Mouse (Mus musculus) heart, embryonic 13.5 days (tissue): ENCODE results near the gene Gmcl1. TPM values are rescaled to one million over a fixed set of nuclear protein-coding genes. Genes with fewer than 3 reads are reported as not detected.

Source experiments
- ATAC-seq: fragments of 200-750 bp; cut with Nextera tagmentation; 2 replicates; pipeline ENCODE4 v1.8.0; 2017; ENCODE audit warnings: moderate TSS enrichment; ENCODE audit not compliant: insufficient number of reproducible peaks, low FRiP score, low TSS enrichment; ENCODE audit errors: extremely low read depth
- H3K27ac ChIP-seq: fragments of 300-500 bp; sonication (generic); replicated peaks from 2 replicates; pipeline ENCODE4 v1.5.1; 2015; ENCODE audit warnings: moderate library complexity, mild to moderate bottlenecking, inconsistent platforms
- H3K27me3 ChIP-seq: fragments of 300-500 bp; sonication (generic); replicated peaks from 2 replicates; pipeline ENCODE4 v1.6.1; 2015; ENCODE audit warnings: mild to moderate bottlenecking, inconsistent platforms
- H3K36me3 ChIP-seq: fragments of 300-500 bp; sonication (generic); 2 replicates; pipeline ENCODE4 v1.6.1; 2015; ENCODE audit warnings: mild to moderate bottlenecking, inconsistent platforms
- H3K4me1 ChIP-seq: fragments of 300-500 bp; sonication (generic); 2 replicates; pipeline ENCODE4 v1.6.1; 2015; ENCODE audit warnings: inconsistent platforms
- H3K4me2 ChIP-seq: fragments of 300-500 bp; sonication (generic); 2 replicates; pipeline ENCODE4 v1.6.1; 2015; ENCODE audit warnings: inconsistent platforms, mild to moderate bottlenecking, moderate library complexity
- H3K4me3 ChIP-seq: fragments of 300-500 bp; sonication (generic); 2 replicates; pipeline ENCODE4 v1.5.1; 2015; ENCODE audit warnings: moderate library complexity, mild to moderate bottlenecking, inconsistent platforms
- H3K9ac ChIP-seq: fragments of 300-500 bp; sonication (generic); 2 replicates; pipeline ENCODE4 v1.6.1; 2015; ENCODE audit warnings: inconsistent platforms, mild to moderate bottlenecking, moderate library complexity
- H3K9me3 ChIP-seq: fragments of 300-500 bp; sonication (generic); 2 replicates; pipeline ENCODE4 v1.6.1; 2016; ENCODE audit warnings: inconsistent platforms
- WGBS: fragments of 180-500 bp; shearing (Covaris S2); methylation state at CpG from one replicate; pipeline ENCODE4 v1.1.7; 2015; ENCODE audit warnings: mixed read lengths; 5-methylcytosine and 5-hydroxymethylcytosine counted together
- polyA plus RNA-seq: library from polyadenylated mRNA; unstranded; fragments of >200 nt; fragmentation: Nextera tagmentation; extraction: Ambion mirVana; gene quantifications from 2 replicates; pipeline ENCODE4 v1.2.1, GENCODE M21; 2015

Gene Gmcl1
- polyA plus RNA-seq, 1 experiment from 2014 or later: 14.7 TPM

DNA sequence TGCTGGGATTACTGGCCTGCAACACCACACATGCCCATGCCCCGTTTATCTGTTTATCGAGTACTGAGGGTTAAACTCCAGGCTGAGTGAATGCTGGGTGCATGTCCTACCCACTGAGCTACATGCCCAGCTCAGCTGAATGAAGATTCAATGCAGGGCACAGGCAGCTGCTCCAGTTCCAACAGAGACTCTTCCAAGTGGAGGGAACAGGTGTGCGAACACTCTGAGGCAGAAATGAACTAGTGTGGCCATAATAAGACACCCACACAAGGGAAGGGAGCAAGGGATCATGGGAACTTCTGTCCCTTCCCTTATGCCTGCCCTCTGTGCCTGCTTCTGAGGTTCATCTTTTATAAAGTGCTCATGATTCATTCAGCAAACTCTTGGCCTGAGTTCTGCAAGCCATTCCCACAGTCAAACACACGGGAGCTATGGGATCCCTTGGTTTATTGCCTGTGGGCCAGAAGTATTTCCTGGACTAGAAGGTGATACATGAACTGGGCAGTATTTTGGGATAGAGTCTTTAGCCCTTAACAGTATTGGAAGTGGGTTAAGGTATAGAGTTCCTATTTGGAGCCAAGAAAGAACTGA, 35.1 kb upstream of the Gmcl1 start:
- H3K4me3 ChIP-seq: no peak overlapping the region
- 79% methylated on average over 4 of the region's 4 CpGs for WGBS
- no peak overlapping the region for H3K4me2 ChIP-seq
- ATAC-seq: no peak
- H3K27me3 ChIP-seq: no peaks in the 10 kb centered on the region
- H3K9ac ChIP-seq: no peak overlapping the region
- no peak overlapping the region for H3K27ac ChIP-seq
- H3K36me3 ChIP-seq: no peaks in the 10 kb centered on the region
- H3K4me1 ChIP-seq: no peaks in the 10 kb centered on the region
- H3K9me3 ChIP-seq: no peaks in the 10 kb centered on the region

DNA sequence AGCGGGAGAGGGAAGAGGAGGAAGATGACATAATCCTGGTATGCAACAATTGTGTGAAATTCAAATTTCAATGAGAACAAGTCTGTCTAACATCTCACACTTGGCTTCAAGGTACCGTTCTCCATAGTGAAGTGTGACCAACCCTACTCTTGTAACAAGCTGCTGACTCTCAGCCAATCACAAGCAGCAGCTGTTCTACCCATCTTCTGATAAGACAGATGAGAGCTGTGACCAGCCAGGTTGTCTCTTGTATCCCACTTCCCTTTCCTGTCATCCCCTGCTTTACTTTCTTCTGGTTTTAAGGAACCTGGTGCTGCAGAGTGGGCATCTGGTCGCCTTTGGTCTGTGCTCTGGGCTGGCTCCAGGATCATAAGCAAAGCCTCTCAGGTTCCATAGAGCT, 34.3 kb upstream of the Gmcl1 start:
- Histone ChIP-seq H3K36me3 (no peaks in the 10 kb centered on the region), H3K9ac (no peak overlapping the region), H3K27ac (no peak overlapping the region), H3K9me3 (no peaks in the 10 kb centered on the region), H3K4me1 (no peaks in the 10 kb centered on the region), H3K4me2 (no peak overlapping the region), H3K4me3 (no peak overlapping the region), H3K27me3 (no peaks in the 10 kb centered on the region)
- no peak for ATAC-seq
- WGBS: 51% methylated on average over 3 of the region's 3 CpGs

DNA sequence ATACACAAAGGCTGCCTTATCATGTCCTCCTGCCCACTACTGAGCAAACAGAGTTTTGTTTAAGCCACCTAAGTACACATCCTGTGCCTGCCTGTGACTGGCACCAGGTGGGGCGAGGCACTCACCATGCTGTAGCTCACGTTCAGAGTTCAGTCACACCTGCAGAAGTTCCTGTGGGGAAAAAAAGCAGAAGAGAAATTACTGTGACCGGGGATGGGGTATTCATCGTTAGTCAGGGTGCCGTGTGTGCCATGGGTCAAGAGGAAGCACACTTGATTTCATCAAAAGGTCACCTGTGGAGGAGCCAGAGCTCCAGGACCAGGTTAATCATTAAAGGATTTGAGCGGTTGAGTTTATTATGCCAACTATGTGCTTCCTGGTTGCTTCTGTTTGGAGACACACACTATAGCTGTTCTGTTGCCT, 32.5 kb upstream of the Gmcl1 start:
- 72% methylated on average over 6 of the region's 6 CpGs for WGBS
- no peak overlapping the region for H3K4me3 ChIP-seq
- no peak overlapping the region for H3K27ac ChIP-seq
- H3K9ac ChIP-seq: no peak overlapping the region
- no peak for ATAC-seq
- no peaks in the 10 kb centered on the region for H3K4me1 ChIP-seq
- no peak overlapping the region for H3K4me2 ChIP-seq
- H3K9me3 ChIP-seq: no peaks in the 10 kb centered on the region
- no peaks in the 10 kb centered on the region for H3K27me3 ChIP-seq
- H3K36me3 ChIP-seq: no peaks in the 10 kb centered on the region

DNA sequence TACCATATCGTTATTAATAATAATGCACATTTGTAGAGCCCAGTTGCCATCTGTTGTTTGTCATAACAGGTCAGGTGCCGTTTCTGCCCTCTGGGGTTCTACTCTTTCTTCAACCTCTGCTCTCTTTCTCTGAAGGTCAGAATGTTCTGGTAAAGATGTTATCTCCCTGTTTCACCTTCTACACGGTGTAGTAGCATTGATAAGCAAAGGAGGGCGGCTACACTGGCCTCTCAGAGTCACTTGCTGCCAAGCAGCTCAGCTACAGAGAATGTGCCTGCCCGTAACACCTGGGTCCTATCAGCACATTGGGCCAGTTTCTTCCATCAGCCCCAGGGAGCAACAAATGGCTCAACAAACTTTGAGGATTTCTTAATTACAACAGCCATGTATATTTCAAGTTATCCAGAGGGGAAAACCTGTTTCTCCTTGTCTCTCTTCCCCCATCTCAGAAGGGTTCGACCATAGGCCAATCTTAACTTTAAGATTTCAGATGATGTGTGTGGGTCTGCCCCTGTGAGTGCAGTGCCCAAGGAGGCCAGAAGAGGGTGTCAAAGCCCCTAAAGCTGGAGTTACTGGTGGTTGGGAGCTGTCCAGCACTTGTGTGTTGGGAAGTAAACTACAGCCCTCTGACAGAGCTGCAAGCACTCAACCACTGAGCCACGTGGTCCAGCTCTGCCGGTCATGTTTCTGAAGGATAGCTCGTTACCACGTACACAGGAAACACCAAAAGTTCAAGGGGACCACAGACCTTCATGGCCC, 21.1 kb upstream of the Gmcl1 start:
- ATAC-seq: no peak
- H3K4me2 ChIP-seq: no peak overlapping the region
- no peak overlapping the region for H3K4me3 ChIP-seq
- no peak overlapping the region for H3K27ac ChIP-seq
- no peak overlapping the region for H3K9ac ChIP-seq
- peaks cover 26% of the 10 kb centered on the region for H3K36me3 ChIP-seq
- no peaks in the 10 kb centered on the region for H3K4me1 ChIP-seq
- H3K27me3 ChIP-seq: no peaks in the 10 kb centered on the region
- H3K9me3 ChIP-seq: no peaks in the 10 kb centered on the region
- 84% methylated on average over 10 of the region's 10 CpGs for WGBS

DNA sequence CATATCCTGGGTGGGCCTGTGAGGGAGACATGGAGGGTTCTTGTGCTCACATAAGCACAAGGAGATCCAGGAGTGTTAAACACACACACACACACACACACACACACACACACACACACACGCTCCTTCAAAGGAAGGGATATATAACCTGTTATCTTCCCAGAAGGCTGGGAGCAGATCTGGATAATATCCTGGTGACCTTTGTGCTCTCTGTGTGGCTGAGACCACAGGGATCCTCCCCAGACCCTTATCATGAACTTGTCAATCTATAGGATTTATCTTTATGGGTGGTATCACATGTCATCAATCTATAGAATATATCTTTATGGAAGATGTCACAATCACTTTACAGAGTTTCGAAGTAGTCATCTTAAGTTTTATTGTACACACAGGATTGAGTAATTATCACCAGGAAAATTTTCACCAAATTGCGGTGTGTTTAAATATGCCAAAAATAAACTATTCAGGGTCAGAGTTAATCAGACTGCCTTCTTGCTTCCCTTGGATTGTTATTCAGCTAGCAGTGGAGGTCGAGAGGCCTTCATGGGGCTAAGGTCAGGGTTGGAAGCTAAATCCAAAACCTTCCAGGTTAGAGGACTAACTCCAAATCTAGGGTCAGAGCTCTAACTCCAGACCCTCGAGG, 19.8 kb upstream of the Gmcl1 start:
- H3K4me1 ChIP-seq: no peaks in the 10 kb centered on the region
- no peak overlapping the region for H3K4me2 ChIP-seq
- H3K9me3 ChIP-seq: no peaks in the 10 kb centered on the region
- ATAC-seq: no peak
- WGBS: 60% methylated on average over 5 of the region's 5 CpGs
- no peak overlapping the region for H3K4me3 ChIP-seq
- H3K36me3 ChIP-seq: peaks cover 26% of the 10 kb centered on the region
- no peak overlapping the region for H3K9ac ChIP-seq
- no peak overlapping the region for H3K27ac ChIP-seq
- no peaks in the 10 kb centered on the region for H3K27me3 ChIP-seq

DNA sequence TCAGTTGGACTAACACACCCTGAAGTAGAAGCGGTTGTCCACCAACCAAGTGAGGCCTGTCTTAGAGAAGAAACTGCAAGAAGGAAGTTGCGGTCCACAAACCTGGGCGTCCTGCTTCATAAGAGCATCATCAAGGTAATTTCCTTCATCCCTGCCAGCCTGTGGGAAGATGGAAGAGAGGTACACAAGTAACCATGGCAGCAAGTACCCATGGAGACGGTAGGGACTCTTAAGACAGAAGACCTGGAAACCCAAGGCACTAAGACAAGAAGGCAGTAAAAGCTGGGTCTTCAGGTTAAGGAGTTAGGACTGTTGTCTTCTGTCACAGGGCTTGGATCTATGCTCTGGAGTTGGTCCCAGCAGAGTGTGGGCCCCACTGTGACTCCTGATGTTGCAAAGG, 17.8 kb upstream of the Gmcl1 start:
- no peak for ATAC-seq
- Histone ChIP-seq H3K4me1 (no peaks in the 10 kb centered on the region), H3K9me3 (no peaks in the 10 kb centered on the region), H3K27me3 (no peaks in the 10 kb centered on the region), H3K9ac (no peak overlapping the region), H3K4me3 (no peak overlapping the region), H3K36me3 (peaks cover 26% of the 10 kb centered on the region), H3K4me2 (no peak overlapping the region), H3K27ac (no peak overlapping the region)
- WGBS: 83% methylated on average over 4 of the region's 4 CpGs

DNA sequence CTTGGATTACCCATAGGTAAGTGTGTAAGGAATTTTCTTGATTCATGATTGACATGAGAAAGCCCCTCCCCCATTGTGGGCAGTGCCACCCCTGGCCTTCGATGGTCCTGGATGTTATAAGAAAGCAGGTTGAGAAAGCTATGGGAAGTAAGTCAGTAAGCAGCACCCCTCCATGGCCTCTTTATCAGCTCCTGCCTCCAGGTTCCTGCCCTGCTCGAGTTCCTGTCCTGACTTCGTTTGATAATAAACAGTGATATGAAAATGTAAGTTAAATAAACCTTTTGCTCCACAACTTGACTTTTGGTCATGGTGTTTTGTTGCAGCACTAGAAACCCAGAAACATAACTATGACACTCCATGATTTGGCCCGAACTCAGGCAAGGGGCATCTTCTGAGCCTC, 16.6 kb upstream of the Gmcl1 start:
- ATAC-seq: no peak

DNA sequence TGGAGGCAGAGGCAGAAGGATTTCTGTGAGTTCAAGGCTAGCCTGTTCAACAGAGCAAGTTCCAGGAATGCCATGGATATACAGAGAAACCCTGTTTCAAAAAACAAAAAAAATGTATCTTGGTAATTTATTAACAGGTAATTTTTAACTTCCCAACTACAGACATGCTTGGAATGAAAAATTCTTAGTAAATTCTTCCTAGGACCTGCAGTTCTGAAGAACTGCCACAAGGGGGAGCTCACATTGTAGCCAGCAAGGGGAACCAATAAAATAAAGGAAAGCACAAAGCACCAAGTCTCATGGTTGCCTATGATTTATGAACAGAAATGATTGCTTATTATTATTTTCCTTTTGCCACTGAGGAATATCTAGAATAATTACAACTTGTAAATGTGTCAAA, 14.0 kb upstream of the Gmcl1 start:
- H3K4me3 ChIP-seq: no peak overlapping the region
- no peak for ATAC-seq
- no peak overlapping the region for H3K27ac ChIP-seq
- no peaks in the 10 kb centered on the region for H3K27me3 ChIP-seq
- H3K4me2 ChIP-seq: no peak overlapping the region
- no peak overlapping the region for H3K9ac ChIP-seq
- no peaks in the 10 kb centered on the region for H3K9me3 ChIP-seq
- peaks cover 7% of the 10 kb centered on the region for H3K36me3 ChIP-seq
- no peaks in the 10 kb centered on the region for H3K4me1 ChIP-seq

More for the DNA sequence above, 16.6 kb upstream of the Gmcl1 start:
- Histone ChIP-seq H3K9ac (no peak overlapping the region), H3K36me3 (peaks cover 19% of the 10 kb centered on the region), H3K4me2 (no peak overlapping the region), H3K27ac (no peak overlapping the region), H3K4me1 (no peaks in the 10 kb centered on the region), H3K27me3 (no peaks in the 10 kb centered on the region), H3K4me3 (no peak overlapping the region), H3K9me3 (no peaks in the 10 kb centered on the region)
- WGBS: 49% methylated on average over 4 of the region's 4 CpGs

DNA sequence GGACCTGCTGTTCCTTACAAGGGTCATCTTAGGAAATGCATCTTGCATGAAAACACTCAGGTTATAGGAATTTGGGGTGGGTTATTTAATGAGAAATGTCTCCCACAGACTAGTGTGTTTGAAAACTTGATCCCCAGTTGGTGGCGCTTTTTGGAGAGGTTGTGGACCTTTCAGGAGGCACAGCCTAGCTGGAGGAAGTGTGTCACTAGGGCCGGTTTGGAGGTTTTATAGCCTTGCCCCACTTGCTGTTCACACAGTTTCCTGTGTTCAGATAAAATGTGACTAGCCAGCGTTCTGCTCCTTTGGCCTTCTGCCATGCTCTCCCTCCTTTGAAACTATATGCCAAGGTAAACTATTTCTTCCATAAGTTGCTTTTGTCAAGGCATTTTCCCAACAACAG, 7.5 kb upstream of the Gmcl1 start:
- Histone ChIP-seq H3K9ac (no peak overlapping the region), H3K4me3 (no peak overlapping the region), H3K27ac (no peak overlapping the region), H3K4me2 (no peak overlapping the region), H3K27me3 (no peaks in the 10 kb centered on the region), H3K36me3 (peaks cover 12% of the 10 kb centered on the region), H3K4me1 (peaks cover 4% of the 10 kb centered on the region; the same call in 1 of the 2 replicates), H3K9me3 (no peaks in the 10 kb centered on the region)
- WGBS: 22% methylated on average over 3 of the region's 3 CpGs
- no peak for ATAC-seq

DNA sequence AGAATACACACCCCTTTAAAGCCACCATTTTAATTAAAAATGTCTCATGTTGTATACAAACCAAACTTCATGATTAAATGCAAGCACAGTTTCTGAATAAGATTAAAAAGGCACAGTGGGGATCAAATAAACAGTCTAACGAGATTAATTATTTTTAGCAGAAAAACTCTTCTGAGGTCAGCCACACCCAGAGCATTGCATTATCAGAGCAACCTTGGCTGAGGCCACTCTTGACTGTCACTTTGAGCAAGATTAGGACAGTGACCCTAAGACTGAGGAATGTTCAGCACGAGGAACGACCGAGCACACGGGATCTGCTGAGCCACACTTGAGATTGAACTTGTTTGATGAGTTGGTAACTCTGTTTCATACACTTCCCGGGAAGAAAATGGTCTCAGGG, 3.6 kb upstream of the Gmcl1 start:
- no peak for ATAC-seq
- Histone ChIP-seq H3K9me3 (no peaks in the 10 kb centered on the region), H3K4me3 (no peak overlapping the region), H3K4me2 (no peak overlapping the region), H3K36me3 (peaks cover 9% of the 10 kb centered on the region), H3K9ac (no peak overlapping the region), H3K27me3 (no peaks in the 10 kb centered on the region), H3K27ac (no peak overlapping the region), H3K4me1 (peaks cover 19% of the 10 kb centered on the region)
- WGBS: 25% methylated on average over 6 of the region's 6 CpGs

DNA sequence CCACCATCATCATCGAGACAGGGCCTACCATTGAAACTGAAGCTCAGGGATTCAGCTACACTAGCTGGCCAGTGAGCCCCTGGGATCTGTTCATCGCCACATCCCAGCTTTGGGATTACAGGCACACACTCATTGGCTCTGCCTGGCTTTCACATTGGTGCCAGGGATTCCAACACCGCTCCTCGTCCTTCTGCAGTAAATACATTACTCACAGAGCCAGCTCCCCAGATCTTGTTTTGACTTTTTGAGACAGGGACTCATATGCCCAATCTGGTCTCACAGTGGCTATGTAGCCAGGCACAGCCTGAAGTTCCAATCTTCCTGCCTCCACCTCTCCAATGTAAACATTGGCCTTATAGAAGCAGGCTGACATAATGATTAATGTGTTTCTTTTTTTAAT, 3.1 kb upstream of the Gmcl1 start:
- no peak overlapping the region for H3K9ac ChIP-seq
- H3K4me2 ChIP-seq: no peak overlapping the region
- no peak overlapping the region for H3K27ac ChIP-seq
- no peak overlapping the region for H3K4me3 ChIP-seq
- peaks cover 5% of the 10 kb centered on the region for H3K36me3 ChIP-seq
- no peaks in the 10 kb centered on the region for H3K27me3 ChIP-seq
- WGBS: 80% methylated on average over 4 of the region's 4 CpGs
- no peak for ATAC-seq
- H3K9me3 ChIP-seq: no peaks in the 10 kb centered on the region
- peaks cover 22% of the 10 kb centered on the region for H3K4me1 ChIP-seq
